Mouse (Mus musculus): ENCODE data around the gene Abcf1. TPM values are rescaled to one million over a fixed set of nuclear protein-coding genes. Genes with fewer than 3 reads are reported as not detected.
"Not testable (repeated sequence)": the region's sequence is repeated elsewhere in the genome, so short reads cannot be mapped to it uniquely, and the experiment has no call there.

The Abcf1 gene
- 104 and 109 TPM in 2 replicates for polyA plus RNA-seq (2015; fragmentation: Nextera tagmentation; extraction: Ambion mirVana)

DNA sequence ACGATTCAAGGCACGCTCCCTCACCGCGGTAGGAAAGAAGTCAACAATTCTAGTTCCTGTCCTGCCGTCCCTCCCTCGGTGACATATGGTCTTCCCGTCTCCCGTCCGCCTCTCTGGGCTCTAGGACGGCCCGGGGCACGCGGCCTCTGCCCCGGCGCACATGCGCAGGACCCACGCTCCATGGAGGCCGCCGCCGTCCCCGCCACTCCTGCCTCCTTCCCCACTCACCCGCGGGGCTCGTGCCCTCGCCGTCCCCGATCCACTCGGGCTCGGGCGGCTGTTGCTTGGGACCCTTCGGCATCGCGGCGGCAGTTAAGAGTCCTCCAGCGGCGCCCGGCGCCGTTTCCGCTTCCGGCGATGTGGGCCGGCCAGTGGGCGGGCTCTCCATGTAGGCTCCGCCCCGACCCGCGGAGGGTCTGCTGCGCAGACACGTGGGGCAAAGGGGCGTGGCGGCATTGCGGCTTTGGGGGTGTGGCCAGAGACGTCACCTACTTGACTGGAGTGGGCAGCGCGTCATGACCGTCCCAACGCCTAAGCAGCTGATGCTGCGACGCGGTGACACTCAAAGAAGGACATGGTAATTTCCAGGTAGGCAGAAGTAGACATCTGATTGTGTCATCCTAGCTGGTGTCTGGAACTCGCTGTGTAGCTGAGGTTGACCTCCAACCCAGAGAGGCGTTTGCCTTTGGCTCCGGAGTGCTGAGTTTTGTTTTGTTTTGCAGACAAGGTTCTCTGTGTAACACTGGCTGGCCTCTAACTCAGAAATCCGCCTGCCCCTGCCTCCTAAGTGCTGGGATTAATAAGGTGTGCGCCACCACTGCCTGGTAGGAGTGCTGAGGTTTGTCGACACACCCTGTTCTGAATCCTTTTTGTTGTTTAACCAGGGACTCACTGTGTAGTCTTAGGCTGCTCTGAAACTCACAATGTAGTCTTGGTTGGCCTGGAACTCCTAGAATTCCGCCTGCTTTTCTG lies at the start of gene Abcf1:
Gene Abcf1 (minus strand): TSS at position 344 of the 972 bp plus-strand sequence.
- Histone ChIP-seq H3K27ac (peak within 1 kb of the TSS; percentile 61; the same call in 1 of the 2 replicates), H3K9ac (peak within 1 kb of the TSS; percentile 87), H3K4me1 (peaks cover 18% of the 10 kb centered on the region), H3K36me3 (peaks cover 49% of the 10 kb centered on the region), H3K4me3 (peak within 1 kb of the TSS; percentile 91), H3K27me3 (no peaks in the 10 kb centered on the region), H3K9me3 (no peaks in the 10 kb centered on the region), H3K4me2 (replicated peaks) (peak within 1 kb of the TSS; percentile 86)
- ATAC-seq (ENCODE audit: low FRiP score, low read depth), result peak; percentile 98
- under 1% methylated on average over 68 of the region's 68 CpGs for WGBS

DNA sequence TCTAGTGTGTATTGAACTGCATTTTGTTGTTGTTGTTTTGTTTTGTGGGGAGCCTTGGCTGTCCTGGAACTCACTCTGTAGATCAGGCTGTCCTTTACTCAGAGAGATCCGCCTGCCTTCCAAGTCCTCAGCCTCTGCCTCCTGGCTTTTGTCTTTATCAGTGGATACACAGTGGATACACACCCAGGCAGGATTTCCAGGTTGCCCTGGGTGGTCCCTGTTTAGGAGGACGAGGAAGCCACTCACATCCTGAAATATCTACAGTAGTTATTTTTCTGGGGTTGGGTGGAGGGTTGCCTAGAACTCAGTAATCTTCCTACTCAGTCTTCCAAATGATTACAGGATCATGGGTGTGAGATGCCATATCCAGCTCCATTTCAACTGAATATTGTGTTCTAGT lies 49.4 kb upstream of the Abcf1 start:
- WGBS, result 75% methylated on average over 2 of the region's 2 CpGs
- Histone ChIP-seq H3K36me3 (peaks cover 19% of the 10 kb centered on the region), H3K9me3 (no peaks in the 10 kb centered on the region), H3K27ac (no peak overlapping the region), H3K4me2 (replicated peaks) (no peak overlapping the region), H3K9ac (no peak overlapping the region), H3K27me3 (no peaks in the 10 kb centered on the region), H3K4me1 (peaks cover 5% of the 10 kb centered on the region; the same call in 1 of the 2 replicates), H3K4me3 (no peak overlapping the region)
- ATAC-seq (ENCODE audit: low FRiP score, low read depth), result no peak

DNA sequence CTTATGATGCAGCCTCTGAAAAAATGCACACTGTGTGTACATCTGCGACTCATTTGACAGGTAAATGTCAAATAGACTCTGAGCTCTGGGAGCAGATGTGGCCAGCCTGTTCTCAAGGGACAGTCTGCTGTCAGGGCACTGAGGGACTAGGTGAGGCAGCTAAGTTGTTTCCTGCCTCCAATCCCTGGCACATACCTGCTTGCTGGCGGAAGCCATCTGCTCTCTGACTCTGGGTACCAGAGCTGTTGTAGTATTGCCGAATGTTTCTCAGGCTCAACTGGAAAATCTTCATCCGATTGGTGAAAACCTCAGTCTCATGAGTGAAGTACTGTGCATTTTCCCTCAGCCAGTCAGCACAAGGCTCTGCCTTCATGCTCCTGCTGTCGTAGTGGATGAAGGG lies 47.5 kb upstream of the Abcf1 start:
- no peak overlapping the region for H3K4me2 ChIP-seq (replicated peaks)
- peaks cover 5% of the 10 kb centered on the region; the same call in 1 of the 2 replicates for H3K4me1 ChIP-seq
- WGBS, result 86% methylated on average over 5 of the region's 5 CpGs
- no peak for ATAC-seq (ENCODE audit: low FRiP score, low read depth)
- H3K9ac ChIP-seq, result no peak overlapping the region
- H3K4me3 ChIP-seq, result no peak overlapping the region
- H3K9me3 ChIP-seq, result no peaks in the 10 kb centered on the region
- H3K27ac ChIP-seq, result no peak overlapping the region
- H3K36me3 ChIP-seq, result peaks cover 19% of the 10 kb centered on the region
- H3K27me3 ChIP-seq, result no peaks in the 10 kb centered on the region

DNA sequence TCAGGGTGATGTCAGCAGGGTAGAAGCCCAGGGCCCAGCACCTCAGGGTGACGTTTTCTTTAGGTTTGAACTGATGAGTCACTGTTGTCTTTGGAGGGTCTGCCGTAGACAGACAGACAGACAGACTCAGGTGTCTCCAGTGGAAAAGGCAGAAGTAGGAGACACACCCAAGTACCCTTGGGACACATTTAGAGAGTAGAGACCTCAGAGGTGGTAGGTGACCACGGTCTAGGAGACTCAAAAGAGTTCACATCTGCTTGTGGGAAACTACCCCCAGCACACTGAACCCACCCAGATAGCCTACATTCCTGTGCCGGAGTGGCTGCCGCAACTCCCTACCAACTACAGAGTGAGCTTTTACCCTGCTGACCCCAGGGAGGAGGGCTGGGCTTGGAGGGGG lies 45.4 kb upstream of the Abcf1 start:
- H3K9ac ChIP-seq, result no peak overlapping the region
- H3K9me3 ChIP-seq, result no peaks in the 10 kb centered on the region
- H3K27me3 ChIP-seq, result no peaks in the 10 kb centered on the region
- 96% methylated on average over 5 of the region's 5 CpGs for WGBS
- H3K4me3 ChIP-seq, result no peak overlapping the region
- peaks cover 19% of the 10 kb centered on the region for H3K36me3 ChIP-seq
- no peak overlapping the region for H3K27ac ChIP-seq
- H3K4me2 ChIP-seq (replicated peaks), result no peak overlapping the region
- ATAC-seq (ENCODE audit: low FRiP score, low read depth), result no peak
- H3K4me1 ChIP-seq, result no peaks in the 10 kb centered on the region

DNA sequence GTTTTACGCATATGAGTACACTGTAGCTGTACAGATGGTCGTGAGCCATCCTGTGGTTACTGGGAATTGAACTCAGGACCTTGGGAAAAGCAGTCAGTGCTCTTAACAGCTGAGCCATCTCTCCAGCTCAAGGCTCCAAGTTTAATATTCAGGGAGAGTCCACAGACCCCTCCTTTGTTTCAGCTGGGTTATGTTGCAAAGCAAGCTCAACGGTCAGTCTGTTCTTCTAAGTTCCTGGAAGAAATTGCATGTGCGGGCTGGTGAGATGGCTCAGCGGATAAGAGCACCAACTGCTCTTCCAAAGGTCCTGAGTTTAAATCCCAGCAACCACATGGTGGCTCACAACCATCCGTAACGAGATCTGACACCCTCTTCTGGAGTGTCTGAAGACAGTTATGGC lies 34.8 kb upstream of the Abcf1 start:
- H3K9ac ChIP-seq, result not testable (repeated sequence)

DNA sequence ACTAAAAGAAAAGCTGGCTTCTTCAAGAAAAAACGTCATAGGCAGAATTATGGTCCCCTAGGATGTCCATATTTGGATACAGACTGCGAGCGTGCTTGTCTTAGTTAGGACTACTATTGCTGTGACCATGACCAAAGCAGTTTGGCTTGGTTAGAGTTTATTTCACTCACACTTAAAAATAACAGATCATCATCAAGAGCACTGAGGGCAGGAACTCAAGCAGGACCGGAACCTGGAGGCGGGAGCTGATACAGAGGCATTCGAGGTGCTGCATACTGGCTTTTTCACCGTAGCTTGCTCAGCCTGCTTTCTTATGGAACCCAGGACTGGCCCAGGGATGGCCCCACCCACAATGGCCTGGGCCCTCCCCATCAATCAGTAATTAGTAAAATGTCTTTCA lies 33.8 kb upstream of the Abcf1 start:
- Histone ChIP-seq H3K27ac (no peak overlapping the region), H3K27me3 (no peaks in the 10 kb centered on the region), H3K4me2 (replicated peaks) (no peak overlapping the region), H3K4me1 (no peaks in the 10 kb centered on the region), H3K36me3 (peaks cover 11% of the 10 kb centered on the region), H3K9me3 (peaks cover 6% of the 10 kb centered on the region; the same call in 1 of the 2 replicates), H3K9ac (no peak overlapping the region), H3K4me3 (no peak overlapping the region)
- no peak for ATAC-seq (ENCODE audit: low FRiP score, low read depth)
- 92% methylated on average over 7 of the region's 7 CpGs for WGBS

More for the DNA sequence above, 34.8 kb upstream of the Abcf1 start:
- not testable (repeated sequence) for ATAC-seq (ENCODE audit: low FRiP score, low read depth); H3K27ac ChIP-seq; H3K4me3 ChIP-seq; H3K9me3 ChIP-seq; H3K27me3 ChIP-seq; H3K4me1 ChIP-seq; H3K4me2 ChIP-seq (replicated peaks)
- peaks cover 11% of the 10 kb centered on the region for H3K36me3 ChIP-seq
- 95% methylated on average over 7 of the region's 7 CpGs for WGBS

DNA sequence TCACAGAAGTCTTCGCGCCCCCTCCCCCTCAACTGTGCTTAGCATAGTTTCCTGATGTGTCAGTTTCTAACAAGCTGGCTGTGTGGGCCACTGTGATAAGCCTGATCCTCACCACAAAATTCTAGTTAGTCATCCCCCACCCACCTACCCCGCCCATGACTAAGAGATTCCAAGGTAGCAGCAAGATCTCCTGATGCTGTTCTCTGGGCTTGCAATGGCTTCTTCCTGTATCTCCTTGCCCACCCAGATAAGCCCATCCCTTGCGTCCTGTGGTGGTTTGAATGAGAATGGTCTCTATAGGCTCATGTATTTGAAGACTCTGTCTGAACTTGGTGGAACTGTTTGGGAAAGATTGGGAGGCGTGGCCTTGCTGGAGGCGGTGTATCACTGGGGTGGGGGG lies 32.4 kb upstream of the Abcf1 start:
- Histone ChIP-seq H3K27ac (no peak overlapping the region), H3K4me2 (replicated peaks) (no peak overlapping the region), H3K36me3 (peaks cover 11% of the 10 kb centered on the region), H3K9ac (no peak overlapping the region), H3K27me3 (no peaks in the 10 kb centered on the region), H3K4me1 (peaks cover 5% of the 10 kb centered on the region; the same call in 1 of the 2 replicates), H3K9me3 (peaks cover 6% of the 10 kb centered on the region; the same call in 1 of the 2 replicates), H3K4me3 (no peak overlapping the region)
- no peak for ATAC-seq (ENCODE audit: low FRiP score, low read depth)
- 96% methylated on average over 6 of the region's 6 CpGs for WGBS

DNA sequence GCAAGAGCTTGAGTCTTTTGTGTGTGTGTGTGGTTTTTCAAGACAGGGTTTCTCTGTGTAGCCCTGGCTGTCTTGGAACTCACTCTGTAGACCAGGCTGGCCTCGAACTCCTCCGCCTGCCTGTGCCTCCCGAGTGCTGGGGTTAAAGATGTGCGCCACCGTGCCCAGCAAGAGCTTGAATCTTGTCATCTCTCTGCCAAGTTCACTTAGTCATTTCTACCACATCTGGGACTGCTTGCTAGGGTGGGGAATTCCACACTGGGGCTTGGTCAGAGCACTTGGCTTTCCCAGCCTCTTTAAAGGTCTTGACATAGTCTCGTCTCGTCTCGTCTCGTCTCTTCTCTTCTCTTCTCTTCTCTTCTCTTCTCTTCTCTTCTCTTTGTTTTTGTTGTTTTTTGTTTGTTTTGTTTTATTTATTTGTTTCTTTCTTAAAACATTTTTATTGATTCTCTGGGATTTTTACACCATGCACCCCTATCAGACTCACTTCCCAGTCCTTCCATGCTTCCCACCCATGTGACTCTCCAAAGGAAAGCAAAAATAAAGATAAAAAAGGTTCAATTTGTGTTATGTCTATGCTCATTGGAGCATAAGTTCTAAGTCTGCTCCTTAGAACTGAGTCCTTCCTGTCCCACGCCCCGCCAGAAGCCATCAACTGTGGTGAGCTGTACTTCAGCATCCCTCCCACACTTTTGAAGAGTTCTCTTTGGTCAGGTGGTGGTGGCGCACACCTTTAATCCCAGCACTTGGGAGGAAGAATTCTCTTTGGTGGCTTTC lies 31.7 kb upstream of the Abcf1 start:
- H3K27me3 ChIP-seq, result no peaks in the 10 kb centered on the region
- no peak for ATAC-seq (ENCODE audit: low FRiP score, low read depth)
- no peak overlapping the region for H3K4me3 ChIP-seq

DNA sequence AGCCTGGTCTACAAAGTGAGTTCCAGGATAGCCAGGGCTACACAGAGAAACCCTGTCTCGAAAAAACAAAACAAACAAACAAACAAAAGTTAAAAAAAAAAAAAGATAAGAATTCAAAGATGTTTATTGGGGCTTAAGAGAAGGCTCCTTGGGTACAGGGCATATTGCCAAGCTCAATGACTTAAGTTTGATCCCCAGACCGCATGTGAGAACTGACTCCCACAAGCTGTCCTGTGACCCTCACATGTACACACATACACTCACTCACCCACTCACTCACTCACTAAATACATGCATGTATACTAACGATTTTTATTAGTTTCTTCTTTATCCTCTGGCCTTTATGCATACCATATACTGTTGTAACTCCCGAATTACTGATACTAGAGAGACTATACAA lies 30.8 kb upstream of the Abcf1 start:
- no peaks in the 10 kb centered on the region for H3K9me3 ChIP-seq
- WGBS, result 83% methylated on average over 4 of the region's 4 CpGs
- ATAC-seq (ENCODE audit: low FRiP score, low read depth), result no peak
- peaks cover 13% of the 10 kb centered on the region for H3K4me1 ChIP-seq
- H3K27me3 ChIP-seq, result no peaks in the 10 kb centered on the region
- H3K4me2 ChIP-seq (replicated peaks), result no peak overlapping the region
- no peaks in the 10 kb centered on the region for H3K36me3 ChIP-seq
- H3K27ac ChIP-seq, result no peak overlapping the region
- H3K4me3 ChIP-seq, result no peak overlapping the region
- H3K9ac ChIP-seq, result no peak overlapping the region

More for the DNA sequence above, 31.7 kb upstream of the Abcf1 start:
- Histone ChIP-seq H3K4me2 (replicated peaks) (no peak overlapping the region), H3K9me3 (no peaks in the 10 kb centered on the region), H3K9ac (no peak overlapping the region), H3K4me1 (peaks cover 5% of the 10 kb centered on the region; the same call in 1 of the 2 replicates), H3K27ac (no peak overlapping the region), H3K36me3 (peaks cover 5% of the 10 kb centered on the region; the same call in 1 of the 2 replicates)
- WGBS, result 92% methylated on average over 12 of the region's 12 CpGs

DNA sequence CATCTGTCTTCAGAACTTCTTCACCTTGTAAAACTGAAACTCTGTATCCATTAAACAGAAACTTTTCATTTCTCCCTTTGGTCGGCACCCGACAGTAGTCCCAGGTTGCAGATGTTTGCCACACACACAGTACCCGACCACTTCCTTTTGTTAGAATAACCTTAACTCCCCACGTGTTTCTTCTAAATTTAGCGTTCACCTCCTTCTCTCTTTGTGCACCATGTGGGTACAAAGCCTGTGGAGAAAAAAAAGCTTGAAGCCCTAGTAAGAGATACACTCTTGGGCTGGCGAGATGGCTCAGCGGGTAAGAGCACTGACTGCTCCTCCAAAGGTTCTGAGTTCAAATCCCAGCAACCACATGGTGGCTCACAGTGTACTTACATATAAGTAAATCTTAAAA lies 29.8 kb upstream of the Abcf1 start:
- WGBS, result 86% methylated on average over 7 of the region's 7 CpGs
- no peak for ATAC-seq (ENCODE audit: low FRiP score, low read depth)
- Histone ChIP-seq H3K27me3 (no peaks in the 10 kb centered on the region), H3K27ac (no peak overlapping the region), H3K9me3 (no peaks in the 10 kb centered on the region), H3K4me3 (no peak overlapping the region), H3K4me1 (peaks cover 18% of the 10 kb centered on the region), H3K4me2 (replicated peaks) (no peak overlapping the region), H3K9ac (no peak overlapping the region), H3K36me3 (no peaks in the 10 kb centered on the region)

DNA sequence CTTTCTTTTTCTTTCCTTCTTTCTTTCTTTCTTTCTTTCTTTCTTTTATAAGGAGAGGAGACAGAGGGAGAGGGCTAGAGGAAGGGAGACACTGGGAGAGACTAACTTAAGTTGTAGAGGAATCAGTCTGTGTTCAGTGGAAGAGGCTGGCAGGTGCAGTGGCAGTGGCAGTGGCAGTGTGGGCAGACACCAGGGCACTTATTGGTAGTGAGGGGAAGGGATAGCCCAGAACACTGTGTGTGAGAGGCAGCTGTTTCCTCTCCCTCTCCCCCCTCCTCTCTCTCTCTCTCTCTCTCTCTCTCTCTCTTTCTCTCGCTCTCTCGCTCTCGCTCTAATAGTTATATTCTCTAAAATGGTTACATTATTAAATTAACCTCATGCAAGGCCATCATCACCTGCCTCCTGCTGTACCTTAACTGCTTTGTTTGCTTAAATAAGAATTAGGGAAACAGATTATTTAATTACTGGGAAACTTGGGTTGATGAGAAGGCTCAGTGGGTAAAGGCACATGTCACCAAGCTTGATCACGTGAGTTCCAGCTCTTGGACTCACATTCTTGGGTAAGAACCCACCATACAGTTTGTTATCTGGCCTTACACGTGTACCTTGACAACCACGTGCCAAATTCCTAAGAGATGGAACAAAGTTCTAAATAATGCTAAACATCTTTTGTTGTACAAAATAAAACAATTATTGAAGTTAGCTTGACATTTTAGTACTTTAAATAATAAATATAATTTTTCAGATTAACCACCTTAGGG lies 29.2 kb upstream of the Abcf1 start:
- H3K27ac ChIP-seq, result no peak overlapping the region
- ATAC-seq (ENCODE audit: low FRiP score, low read depth), result no peak
- no peak overlapping the region for H3K9ac ChIP-seq
- H3K4me1 ChIP-seq, result peaks cover 18% of the 10 kb centered on the region
- no peaks in the 10 kb centered on the region for H3K27me3 ChIP-seq
- H3K36me3 ChIP-seq, result no peaks in the 10 kb centered on the region
- WGBS, result 89% methylated on average over 6 of the region's 6 CpGs
- H3K4me2 ChIP-seq (replicated peaks), result no peak overlapping the region
- no peak overlapping the region for H3K4me3 ChIP-seq
- H3K9me3 ChIP-seq, result no peaks in the 10 kb centered on the region

Data from limb, embryonic 13.5 days (tissue).